Mouse (Mus musculus) intestine, embryonic 14.5 days (tissue): ENCODE measurements around the gene Pak1ip1. TPM values are rescaled to one million over a fixed set of nuclear protein-coding genes. Genes with fewer than 3 reads are reported as not detected.
"Not testable (repeated sequence)": the region's sequence is repeated elsewhere in the genome, so short reads cannot be mapped to it uniquely, and the experiment has no call there.

Source experiments
- ATAC-seq: fragments of 200-750 bp; cut with Nextera tagmentation; replicated peaks from 2 replicates; pipeline ENCODE4 v1.8.0; 2017; ENCODE audit warnings: low read depth, moderate number of reproducible peaks, moderate TSS enrichment, moderate library complexity; ENCODE audit not compliant: low FRiP score, low TSS enrichment
- DNase-seq: peaks from one replicate; pipeline ENCODE4 v3.0.0-alpha.2; 2018; ENCODE audit warnings: low spot score
- H3K27ac ChIP-seq: fragments of 300-500 bp; sonication (generic); 2 replicates; pipeline ENCODE4 v1.5.1; 2014; ENCODE audit warnings: low read depth, mild to moderate bottlenecking, control low read depth
- H3K27me3 ChIP-seq: fragments of 300-500 bp; sonication (generic); replicated peaks from 2 replicates; pipeline ENCODE4 v1.6.1; 2014; ENCODE audit warnings: low read length, control low read depth; ENCODE audit not compliant: control insufficient read depth, insufficient read depth
- H3K36me3 ChIP-seq: fragments of 300-500 bp; sonication (generic); 2 replicates; pipeline ENCODE4 v1.6.1; 2014; ENCODE audit warnings: low read length, control low read depth; ENCODE audit not compliant: control insufficient read depth, insufficient read depth
- H3K4me1 ChIP-seq: fragments of 300-500 bp; sonication (generic); replicated peaks from 2 replicates; pipeline ENCODE4 v1.6.1; 2014; ENCODE audit warnings: low read length, control low read depth, mixed read lengths; ENCODE audit not compliant: control insufficient read depth, insufficient read depth
- H3K4me2 ChIP-seq: fragments of 300-500 bp; sonication (generic); 2 replicates; pipeline ENCODE4 v1.6.1; 2014; ENCODE audit warnings: low read length
- H3K4me3 ChIP-seq: fragments of 300-500 bp; sonication (generic); 2 replicates; pipeline ENCODE4 v1.5.1; 2014; ENCODE audit warnings: low read depth, low read length, control low read depth, mixed read lengths
- H3K9ac ChIP-seq: fragments of 300-500 bp; sonication (generic); 2 replicates; pipeline ENCODE4 v1.6.1; 2014; ENCODE audit warnings: mild to moderate bottlenecking, low read length
- H3K9me3 ChIP-seq: fragments of 300-500 bp; sonication (generic); 2 replicates; pipeline ENCODE4 v1.6.1; 2016; ENCODE audit warnings: low read length, control low read depth; ENCODE audit not compliant: control insufficient read depth
- WGBS: fragments of 180-500 bp; shearing (Covaris S2); extraction: QIAGEN DNeasy Blood & Tissue Kit; methylation state at CpG from one replicate; pipeline ENCODE4 v1.1.7; 2014; 5-methylcytosine and 5-hydroxymethylcytosine counted together
- polyA plus RNA-seq: library from polyadenylated mRNA; unstranded; fragments of >200 nt; fragmentation: Nextera tagmentation; extraction: Ambion mirVana; gene quantifications from 2 replicates; pipeline ENCODE4 v1.2.1, GENCODE M21; 2014

Pak1ip1 gene
- polyA plus RNA-seq, 1 experiment from 2014 or later: 72.2 TPM

- H3K27ac ChIP-seq: no peak overlapping the region
- no peaks in the 10 kb centered on the region for H3K4me1 ChIP-seq
- no peak overlapping the region for H3K9ac ChIP-seq
- H3K27me3 ChIP-seq: no peaks in the 10 kb centered on the region
- no peaks in the 10 kb centered on the region for H3K36me3 ChIP-seq
- no peak for ATAC-seq
- DNase-seq: no peak
- H3K9me3 ChIP-seq: no peaks in the 10 kb centered on the region
- no peak overlapping the region for H3K4me2 ChIP-seq
- H3K4me3 ChIP-seq: no peak overlapping the region
- WGBS: 81% methylated on average over 2 of the region's 2 CpGs
Measured at GRCm38 (mm10) chr13:40971831-40972230, 29.0 kb upstream of the Pak1ip1 start.

- no peak overlapping the region for H3K4me3 ChIP-seq
- no peak for DNase-seq
- H3K9me3 ChIP-seq: no peaks in the 10 kb centered on the region
- WGBS: 91% methylated on average over 5 of the region's 5 CpGs
- H3K36me3 ChIP-seq: no peaks in the 10 kb centered on the region
- no peaks in the 10 kb centered on the region for H3K4me1 ChIP-seq
- no peak overlapping the region for H3K9ac ChIP-seq
- H3K27ac ChIP-seq: no peak overlapping the region
- no peaks in the 10 kb centered on the region for H3K27me3 ChIP-seq
- no peak for ATAC-seq
- no peak overlapping the region for H3K4me2 ChIP-seq
Measured at GRCm38 (mm10) chr13:40972976-40973375, 27.8 kb upstream of the Pak1ip1 start.

GRCm38 (mm10) chr13:40977609-40978008 is 23.2 kb upstream of the Pak1ip1 start:
- Histone ChIP-seq H3K27me3 (no peaks in the 10 kb centered on the region), H3K4me3 (no peak overlapping the region), H3K36me3 (no peaks in the 10 kb centered on the region), H3K9me3 (no peaks in the 10 kb centered on the region), H3K27ac (no peak overlapping the region), H3K4me2 (no peak overlapping the region), H3K9ac (no peak overlapping the region), H3K4me1 (no peaks in the 10 kb centered on the region)
- ATAC-seq (0 out of 2 replicates have a peak, but pooled peaks have one; percentile 32), DNase-seq (peak; percentile 64)
- WGBS: 17% methylated on average over 7 of the region's 7 CpGs

GRCm38 (mm10) chr13:40978652-40979051 is 22.2 kb upstream of the Pak1ip1 start:
- DNase-seq: no peak
- 65% methylated on average over 4 of the region's 4 CpGs for WGBS
- Histone ChIP-seq H3K4me1 (no peaks in the 10 kb centered on the region), H3K27me3 (no peaks in the 10 kb centered on the region), H3K9me3 (no peaks in the 10 kb centered on the region), H3K27ac (no peak overlapping the region), H3K9ac (no peak overlapping the region), H3K36me3 (no peaks in the 10 kb centered on the region), H3K4me2 (no peak overlapping the region), H3K4me3 (no peak overlapping the region)
- ATAC-seq: no peak

- 62% methylated on average over 2 of the region's 2 CpGs for WGBS
- no peaks in the 10 kb centered on the region for H3K9me3 ChIP-seq
- H3K27ac ChIP-seq: no peak overlapping the region
- H3K36me3 ChIP-seq: no peaks in the 10 kb centered on the region
- no peak overlapping the region for H3K9ac ChIP-seq
- no peaks in the 10 kb centered on the region for H3K4me1 ChIP-seq
- no peak overlapping the region for H3K4me2 ChIP-seq
- ATAC-seq (no peak), DNase-seq (no peak)
- no peak overlapping the region for H3K4me3 ChIP-seq
- no peaks in the 10 kb centered on the region for H3K27me3 ChIP-seq
Measured at GRCm38 (mm10) chr13:40979321-40979720, 21.5 kb upstream of the Pak1ip1 start.

- ATAC-seq: no peak
- H3K4me2 ChIP-seq: no peak overlapping the region
- H3K27me3 ChIP-seq: no peaks in the 10 kb centered on the region
- H3K36me3 ChIP-seq: no peaks in the 10 kb centered on the region
- no peak overlapping the region for H3K9ac ChIP-seq
- no peak for DNase-seq
- H3K4me3 ChIP-seq: no peak overlapping the region
- 92% methylated on average over 1 of the region's 1 CpGs for WGBS
- no peaks in the 10 kb centered on the region for H3K9me3 ChIP-seq
- no peak overlapping the region for H3K27ac ChIP-seq
- H3K4me1 ChIP-seq: no peaks in the 10 kb centered on the region
Measured at GRCm38 (mm10) chr13:40982759-40983158, 18.1 kb upstream of the Pak1ip1 start.

- no peak overlapping the region for H3K9ac ChIP-seq
- H3K27ac ChIP-seq: no peak overlapping the region
- H3K36me3 ChIP-seq: no peaks in the 10 kb centered on the region
- DNase-seq: no peak
- no peak overlapping the region for H3K4me2 ChIP-seq
- WGBS: 92% methylated on average over 5 of the region's 5 CpGs
- H3K9me3 ChIP-seq: no peaks in the 10 kb centered on the region
- no peaks in the 10 kb centered on the region for H3K4me1 ChIP-seq
- no peak for ATAC-seq
- H3K4me3 ChIP-seq: no peak overlapping the region
- no peaks in the 10 kb centered on the region for H3K27me3 ChIP-seq
Measured at GRCm38 (mm10) chr13:40986081-40986480, 14.7 kb upstream of the Pak1ip1 start.

GRCm38 (mm10) chr13:40987608-40988303 is 13.1 kb upstream of the Pak1ip1 start:
- WGBS: 66% methylated on average over 4 of the region's 4 CpGs

GRCm38 (mm10) chr13:40988418-40988817 is 12.4 kb upstream of the Pak1ip1 start:
- WGBS: 58% methylated on average over 2 of the region's 2 CpGs
- no peak for ATAC-seq

More at GRCm38 (mm10) chr13:40987608-40988303, 13.1 kb upstream of the Pak1ip1 start:
- not testable (repeated sequence) for H3K4me2 ChIP-seq, H3K27me3 ChIP-seq, H3K36me3 ChIP-seq, DNase-seq, H3K9ac ChIP-seq, ATAC-seq, H3K27ac ChIP-seq, H3K9me3 ChIP-seq, H3K4me1 ChIP-seq, H3K4me3 ChIP-seq

More at GRCm38 (mm10) chr13:40988418-40988817, 12.4 kb upstream of the Pak1ip1 start:
- H3K36me3 ChIP-seq: no peaks in the 10 kb centered on the region
- H3K27me3 ChIP-seq: no peaks in the 10 kb centered on the region
- H3K4me3 ChIP-seq: no peak overlapping the region
- DNase-seq: no peak
- no peak overlapping the region for H3K27ac ChIP-seq
- no peak overlapping the region for H3K4me2 ChIP-seq
- no peak overlapping the region for H3K9ac ChIP-seq
- H3K4me1 ChIP-seq: no peaks in the 10 kb centered on the region
- H3K9me3 ChIP-seq: no peaks in the 10 kb centered on the region
